Mouse (Mus musculus) cerebellum, adult 8-10 months (tissue): Measurements from ENCODE around the gene Gpx7.
"Not testable (repeated sequence)": the region's sequence is repeated elsewhere in the genome, so short reads cannot be mapped to it uniquely, and the experiment has no call there.

Experiments
- DNase-seq: peaks from one replicate; pipeline ENCODE4 v3.0.0; 2022

The Gpx7 gene

GRCm38 (mm10) chr4:108388741-108389140, 18.0 kb downstream of the Gpx7 start:
- DNase-seq, result no peak

- DNase-seq, result peak; percentile 41
Observed at GRCm38 (mm10) chr4:108387681-108388253, 19.0 kb downstream of the Gpx7 start.

GRCm38 (mm10) chr4:108387106-108387505, 19.7 kb downstream of the Gpx7 start:
- DNase-seq, result no peak

GRCm38 (mm10) chr4:108386087-108386486, 20.7 kb downstream of the Gpx7 start:
- DNase-seq, result no peak

- no peak for DNase-seq
Observed at GRCm38 (mm10) chr4:108383183-108383714, 23.5 kb downstream of the Gpx7 start, which contains the start of gene Shisal2a. TSS of gene Shisal2a (minus strand) at chr4:108383349.

GRCm38 (mm10) chr4:108380146-108380545, 26.6 kb downstream of the Gpx7 start:
- DNase-seq, result no peak

GRCm38 (mm10) chr4:108379476-108379875, 27.3 kb downstream of the Gpx7 start:
- no peak for DNase-seq

GRCm38 (mm10) chr4:108372166-108372565, 34.6 kb downstream of the Gpx7 start:
- no peak for DNase-seq

- DNase-seq, result no peak
Observed at GRCm38 (mm10) chr4:108371421-108371820, 35.3 kb downstream of the Gpx7 start.

- no peak for DNase-seq
Observed at GRCm38 (mm10) chr4:108370409-108370808, 36.4 kb downstream of the Gpx7 start.

GRCm38 (mm10) chr4:108369254-108369653, 37.5 kb downstream of the Gpx7 start:
- DNase-seq, result no peak

- no peak for DNase-seq
Observed at GRCm38 (mm10) chr4:108364111-108364476, 42.7 kb downstream of the Gpx7 start.

GRCm38 (mm10) chr4:108363355-108364110, 43.2 kb downstream of the Gpx7 start:
- DNase-seq, result no peak

GRCm38 (mm10) chr4:108362321-108363261, 44.2 kb downstream of the Gpx7 start:
- no peak for DNase-seq

- peak; percentile 17 for DNase-seq
Observed at GRCm38 (mm10) chr4:108360136-108361055, 46.4 kb downstream of the Gpx7 start.

GRCm38 (mm10) chr4:108358498-108358897, 48.3 kb downstream of the Gpx7 start:
- DNase-seq, result no peak

GRCm38 (mm10) chr4:108357458-108357857, 49.3 kb downstream of the Gpx7 start:
- no peak for DNase-seq

- not testable (repeated sequence) for DNase-seq
Observed at GRCm38 (mm10) chr4:108353591-108353990, 53.2 kb downstream of the Gpx7 start.

GRCm38 (mm10) chr4:108350819-108351218, 55.9 kb downstream of the Gpx7 start:
- DNase-seq, result no peak
